Mouse (Mus musculus): ENCODE measurements around the gene Gm5800.
"Not testable (repeated sequence)": the region's sequence is repeated elsewhere in the genome, so short reads cannot be mapped to it uniquely, and the experiment has no call there.

Gene Gm5800

DNA sequence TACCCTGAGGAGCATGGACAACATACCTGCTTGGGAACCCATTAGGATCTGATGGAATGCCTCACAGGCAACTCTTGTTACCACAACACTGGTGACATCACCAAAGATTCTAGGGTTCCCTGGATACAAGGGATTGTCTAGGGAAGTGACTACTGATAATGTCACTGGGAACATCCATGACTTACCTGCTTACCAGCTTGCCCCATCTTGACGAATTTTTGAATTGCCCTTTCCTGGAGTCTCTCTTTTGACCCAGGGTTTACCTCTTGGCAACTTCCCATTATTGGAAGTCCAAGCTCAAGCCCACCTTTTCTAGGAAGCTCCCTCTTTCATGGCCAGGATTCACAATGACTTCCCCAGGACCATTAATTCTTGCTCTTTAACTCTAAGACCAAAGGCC lies at the start of gene Gm5800:
Gene Gm5800 (minus strand): TSS at position 101 of the 400 bp plus-strand sequence.
- ATAC-seq (ENCODE audit: insufficient number of reproducible peaks, low FRiP score, low TSS enrichment), result no peak

DNA sequence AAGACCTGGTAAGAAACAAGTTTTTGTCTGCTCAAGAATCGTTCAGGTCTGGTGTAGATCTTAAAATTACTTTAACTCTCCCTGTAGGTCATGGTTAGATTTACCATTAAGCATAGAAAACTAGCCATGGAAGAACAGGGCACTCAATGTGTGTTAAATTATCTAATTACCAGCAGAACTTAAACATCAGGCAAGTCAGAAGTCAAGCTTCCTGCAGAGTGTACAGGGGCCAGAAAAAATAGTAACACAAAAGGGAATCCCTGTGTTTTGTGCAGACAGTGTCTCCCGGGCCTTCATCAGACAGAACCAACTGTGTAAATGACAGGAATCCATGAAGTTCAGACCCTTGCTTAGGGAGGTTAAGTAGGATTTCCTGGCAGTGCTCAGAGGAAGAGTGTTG lies 39.0 kb upstream of the Gm5800 start:
- no peak for ATAC-seq (ENCODE audit: insufficient number of reproducible peaks, low FRiP score, low TSS enrichment)

DNA sequence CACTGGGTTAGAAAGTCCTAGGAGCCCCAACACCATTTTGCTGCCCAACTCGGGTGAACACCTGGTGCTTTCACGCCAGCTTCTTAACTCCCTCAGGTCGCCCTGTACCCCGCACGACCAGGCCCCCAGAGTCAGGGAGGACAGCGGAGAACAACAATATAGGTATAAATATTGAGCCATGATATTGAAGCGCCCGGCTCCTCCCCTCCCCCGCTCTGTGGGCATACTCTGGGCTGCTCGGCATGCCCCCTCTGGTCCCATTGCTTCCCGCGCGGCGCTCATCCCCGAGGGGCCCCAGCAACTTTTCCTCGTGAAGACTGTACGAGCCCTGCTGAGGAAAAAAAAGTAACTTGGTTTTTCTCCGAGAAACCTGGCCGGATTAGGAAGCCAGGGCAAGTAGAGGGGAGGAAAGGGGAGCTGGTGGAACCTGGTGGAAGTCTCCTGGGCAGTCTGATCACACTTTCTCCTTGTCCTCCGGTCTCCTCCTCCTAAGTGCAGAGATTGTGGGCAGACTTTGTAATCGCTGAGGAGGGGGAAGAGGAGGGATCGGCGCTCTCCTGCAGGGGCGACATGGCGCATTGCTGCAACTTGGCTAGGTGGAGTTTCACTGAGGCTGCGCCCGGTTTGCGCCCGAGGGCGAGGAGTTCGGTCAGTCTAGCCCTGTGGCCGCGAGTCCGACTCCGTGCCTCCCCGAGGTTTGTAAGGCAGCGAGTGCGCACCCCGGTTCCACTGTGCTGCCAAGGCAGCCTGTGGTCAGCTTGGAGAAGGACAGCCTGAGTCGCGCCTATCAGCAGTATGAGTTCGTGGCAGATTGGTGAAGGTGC lies 23.6 kb upstream of the Gm5800 start:
- ATAC-seq (ENCODE audit: insufficient number of reproducible peaks, low FRiP score, low TSS enrichment), result no peak

DNA sequence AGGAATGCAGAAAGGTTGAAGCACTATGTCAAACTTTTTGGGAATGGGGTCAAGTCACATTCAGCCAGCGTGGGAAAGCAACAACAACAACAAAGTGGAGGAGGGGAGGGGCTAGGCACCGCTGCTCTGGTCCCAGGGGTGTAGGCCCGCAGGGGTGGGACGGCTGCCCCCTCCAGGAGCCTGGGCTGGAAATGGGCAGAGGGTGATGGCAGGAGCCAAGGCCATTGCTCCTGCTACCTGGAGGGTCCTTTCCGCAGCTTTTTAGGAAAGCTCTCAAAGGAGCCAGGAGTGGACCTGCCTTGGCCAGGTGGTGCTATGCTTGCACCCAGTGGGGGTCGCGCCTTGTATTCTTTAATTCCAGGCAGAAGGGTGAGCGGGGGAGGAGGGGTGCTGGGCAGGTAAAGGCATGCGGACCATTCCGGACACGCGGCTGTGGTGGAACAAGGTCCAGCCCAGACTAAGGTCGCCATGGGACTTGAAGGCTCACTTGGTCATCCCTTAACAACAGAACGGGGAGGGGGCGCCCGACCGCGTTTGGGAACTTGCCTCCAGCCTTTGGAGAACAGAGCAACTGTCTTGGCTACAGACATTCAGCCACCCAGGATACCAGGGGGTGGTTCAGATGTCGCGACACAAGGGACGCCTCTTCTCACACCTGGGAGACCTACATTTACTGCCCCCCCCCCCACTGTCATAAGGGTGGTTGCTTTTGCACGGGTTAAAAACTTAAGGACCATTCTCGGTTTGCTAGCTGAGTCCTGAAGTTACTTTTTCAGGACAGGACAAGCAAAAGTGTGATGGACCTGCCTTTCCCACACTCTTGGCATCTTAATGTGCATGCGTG lies 22.4 kb upstream of the Gm5800 start:
- no peak for ATAC-seq (ENCODE audit: insufficient number of reproducible peaks, low FRiP score, low TSS enrichment)

DNA sequence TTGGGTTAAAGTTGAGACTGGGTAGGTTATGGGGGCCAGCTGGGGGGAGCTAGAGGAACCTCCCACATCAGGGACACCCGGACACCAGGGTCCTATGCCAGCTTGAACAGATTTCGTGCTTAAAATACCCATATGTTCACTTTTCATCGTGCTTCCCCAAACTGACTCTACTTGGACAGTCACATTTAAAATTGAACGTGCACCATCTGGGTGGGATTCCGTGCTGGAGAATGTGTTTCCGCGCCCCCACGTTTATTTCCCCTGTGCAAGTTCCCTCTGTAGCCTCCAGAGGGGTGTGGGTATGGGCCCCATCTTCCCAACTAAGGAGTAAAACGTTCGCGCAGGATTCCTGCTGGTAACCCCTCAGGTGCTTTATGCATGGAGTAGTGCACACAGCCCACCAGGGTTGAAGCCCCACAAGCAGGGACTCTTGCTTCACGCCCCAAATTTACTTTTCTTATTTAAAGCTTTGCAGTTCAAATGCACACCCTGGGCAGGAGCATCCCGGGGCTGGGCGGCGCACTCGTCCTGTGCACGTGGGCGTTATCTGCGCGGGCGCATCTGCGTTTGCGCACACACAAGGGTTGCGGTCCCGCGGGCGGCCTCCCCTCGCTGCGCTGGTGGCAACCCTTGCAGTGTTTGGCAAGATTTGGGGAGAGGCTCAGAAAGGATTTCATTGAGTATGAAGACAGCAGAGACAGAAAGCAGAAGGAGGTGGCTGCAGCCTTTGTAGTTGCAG lies 21.6 kb upstream of the Gm5800 start:
- ATAC-seq (ENCODE audit: insufficient number of reproducible peaks, low FRiP score, low TSS enrichment), result no peak

DNA sequence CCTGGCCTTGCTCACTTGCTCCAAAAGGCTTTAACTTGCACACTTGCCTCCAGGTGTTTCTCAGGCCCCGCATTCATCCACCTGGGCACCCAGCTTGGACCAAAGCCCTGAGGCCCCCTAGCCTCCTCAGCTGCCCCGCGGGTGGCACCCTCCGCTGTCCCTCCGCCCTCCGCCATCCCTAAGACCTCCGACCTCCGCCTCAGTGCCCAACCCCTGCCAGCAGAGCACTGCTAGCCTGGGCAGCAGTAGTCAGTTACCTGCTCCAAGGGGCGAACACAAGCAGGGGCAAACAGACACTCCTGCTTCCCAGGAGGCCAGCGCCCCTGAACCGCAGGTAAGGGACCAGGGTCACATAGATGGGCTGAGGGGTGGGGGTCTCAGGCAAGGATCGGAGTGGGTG lies 21.0 kb upstream of the Gm5800 start:
- no peak for ATAC-seq (ENCODE audit: insufficient number of reproducible peaks, low FRiP score, low TSS enrichment)

DNA sequence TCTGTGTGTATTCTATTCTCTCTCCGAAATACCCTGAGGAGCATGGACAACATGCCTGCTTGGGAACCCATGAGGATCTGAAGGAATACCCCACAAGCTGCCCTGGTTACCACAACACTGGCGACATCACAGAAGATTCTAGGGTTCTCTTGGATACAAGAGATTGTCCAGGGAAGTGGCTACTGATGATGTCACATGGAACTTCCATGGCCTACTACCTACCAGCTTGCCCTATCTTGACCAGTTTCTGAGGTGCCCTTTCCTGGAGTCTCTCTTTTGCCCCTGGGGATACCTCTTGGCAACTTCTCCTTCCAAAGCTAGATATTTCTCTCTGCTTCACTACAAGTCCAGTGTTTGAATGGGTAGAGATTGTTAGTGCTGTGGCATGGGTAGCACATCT lies 21.6 kb downstream of the Gm5800 start, which contains the start of gene Gm17079:
Gene Gm17079 (minus strand): TSS at position 101 of the 400 bp plus-strand sequence.
- ATAC-seq (ENCODE audit: insufficient number of reproducible peaks, low FRiP score, low TSS enrichment), result not testable (repeated sequence)

DNA sequence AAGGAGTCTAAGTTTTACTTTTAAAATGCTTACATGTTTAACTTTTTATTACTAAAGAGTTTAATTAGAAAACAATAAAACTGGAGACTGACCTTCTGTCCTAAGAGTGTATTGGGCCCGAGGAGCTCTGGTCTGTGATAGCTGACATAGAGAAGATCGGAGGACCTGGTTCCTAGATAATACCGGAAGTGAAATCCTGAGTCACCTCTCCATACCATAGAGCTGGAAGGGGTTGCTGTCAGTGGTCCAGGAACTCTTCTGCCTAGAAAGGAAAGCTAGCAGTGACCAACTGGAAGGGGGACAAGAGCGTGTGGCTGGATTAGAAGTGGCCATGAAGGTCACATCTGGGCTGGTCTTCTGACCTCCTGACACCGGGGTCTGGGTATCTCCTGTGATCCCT lies 39.7 kb downstream of the Gm5800 start:
- ATAC-seq (ENCODE audit: insufficient number of reproducible peaks, low FRiP score, low TSS enrichment), result no peak
